Mouse (Mus musculus) adrenal gland, adult 8-10 months (tissue): Measurements from ENCODE around the gene Bhlha9. TPM values are rescaled to one million over a fixed set of nuclear protein-coding genes. Genes with fewer than 3 reads are reported as not detected.
"Not testable (repeated sequence)": the region's sequence is repeated elsewhere in the genome, so short reads cannot be mapped to it uniquely, and the experiment has no call there.

Experiments used
- DNase-seq: peaks from one replicate; pipeline ENCODE4 v3.0.0; 2022
- total RNA-seq, 4 experiments: library from RNA; stranded (reverse); gene quantifications; 2 replicates each; pipeline ENCODE4 v1.2.4; 2022

Bhlha9 gene
- total RNA-seq, 4 experiments from 2014 or later: not detected

- no peak for DNase-seq
These were observed 10.3 kb upstream of the Bhlha9 start for GRCm38 (mm10) chr11:76661790-76662468.

DNA sequence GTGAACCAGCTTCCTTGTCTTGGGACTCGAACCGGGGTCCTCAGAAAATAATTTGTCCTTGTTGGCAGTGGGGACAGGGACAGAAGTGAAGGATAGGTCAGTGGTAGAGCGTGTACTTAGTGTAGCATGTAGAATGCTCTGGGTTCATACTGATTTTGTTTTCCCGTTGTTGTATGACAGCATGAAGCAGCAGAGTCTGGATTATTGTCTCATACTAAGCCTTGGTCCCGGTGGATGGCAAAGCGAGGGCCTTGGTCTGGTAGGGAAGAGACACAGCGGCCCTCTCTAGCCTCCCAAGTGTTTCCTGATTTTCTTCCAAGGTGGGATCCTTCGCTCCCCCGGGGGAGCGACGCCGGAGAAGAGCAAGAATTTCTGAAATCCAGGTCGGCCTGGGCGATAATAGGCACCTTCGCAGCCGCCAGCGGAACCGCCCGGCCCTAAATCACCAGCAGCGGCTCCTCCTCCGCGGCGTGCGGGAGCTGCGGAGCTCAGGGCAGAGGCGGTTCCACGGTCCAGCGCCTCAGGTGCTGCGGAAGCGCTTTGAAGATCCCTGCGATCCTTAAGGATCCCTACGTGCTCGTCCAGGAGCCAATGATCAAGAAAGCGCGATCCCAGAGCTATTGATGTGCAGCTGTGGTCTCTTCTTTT lies 6.1 kb upstream of the Bhlha9 start:
- DNase-seq: no peak

- DNase-seq: no peak
These were observed 4.5 kb upstream of the Bhlha9 start for GRCm38 (mm10) chr11:76667807-76668206.

- DNase-seq: no peak
These were observed 503 bp downstream of the Bhlha9 start for GRCm38 (mm10) chr11:76672561-76673384.

GRCm38 (mm10) chr11:76674199-76674598 lies 1.9 kb downstream of the Bhlha9 start:
- no peak for DNase-seq

GRCm38 (mm10) chr11:76674704-76675103 lies 2.4 kb downstream of the Bhlha9 start:
- DNase-seq: no peak

DNA sequence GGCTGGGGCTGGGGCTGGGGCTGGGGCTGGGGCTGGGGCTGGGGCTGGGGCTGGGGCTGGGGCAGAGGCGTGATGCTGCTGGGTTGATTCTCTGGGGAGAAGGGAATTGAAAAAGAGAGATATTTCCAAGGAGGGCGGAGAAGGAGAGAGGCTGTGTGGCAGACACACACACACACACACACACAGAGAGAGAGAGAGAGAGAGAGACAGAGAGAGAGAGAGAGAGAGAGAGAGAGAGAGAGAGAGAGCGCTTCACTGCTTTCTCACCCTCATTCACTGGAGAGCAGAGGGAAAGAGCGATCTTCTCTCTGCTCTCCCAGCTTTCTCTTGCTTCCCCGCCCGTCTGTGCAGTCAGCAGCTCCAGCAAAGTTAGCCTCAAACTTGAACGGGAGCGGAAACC lies 7.2 kb downstream of the Bhlha9 start, which contains the start of gene Trarg1:
Gene Trarg1 (plus strand): TSS at position 301 of the 400 bp plus-strand sequence.
- DNase-seq: not testable (repeated sequence)

GRCm38 (mm10) chr11:76685604-76686003 lies 13.3 kb downstream of the Bhlha9 start:
- no peak for DNase-seq

- no peak for DNase-seq
These were observed 19.8 kb downstream of the Bhlha9 start for GRCm38 (mm10) chr11:76692096-76692495.

DNA sequence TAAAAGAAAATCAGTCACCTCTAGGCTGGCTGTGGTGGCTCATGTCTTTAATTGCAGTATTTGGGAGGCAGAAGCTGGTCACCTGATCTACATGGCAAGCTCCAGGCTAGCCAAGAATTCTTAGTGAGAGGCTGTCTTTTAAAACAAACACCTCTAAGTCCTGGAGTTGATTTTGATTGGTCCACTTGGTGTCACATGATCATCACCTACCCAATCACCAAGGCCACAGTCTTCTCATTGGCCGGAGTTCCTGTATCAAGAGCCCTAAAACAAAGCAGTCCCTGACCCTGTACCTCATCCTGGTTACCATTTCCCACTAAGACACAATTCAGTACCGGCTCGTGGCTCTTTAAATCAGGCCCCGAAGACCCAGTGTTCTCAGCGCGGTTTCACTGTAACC lies 23.5 kb downstream of the Bhlha9 start:
- no peak for DNase-seq

GRCm38 (mm10) chr11:76699626-76700025 lies 27.4 kb downstream of the Bhlha9 start:
- no peak for DNase-seq

DNA sequence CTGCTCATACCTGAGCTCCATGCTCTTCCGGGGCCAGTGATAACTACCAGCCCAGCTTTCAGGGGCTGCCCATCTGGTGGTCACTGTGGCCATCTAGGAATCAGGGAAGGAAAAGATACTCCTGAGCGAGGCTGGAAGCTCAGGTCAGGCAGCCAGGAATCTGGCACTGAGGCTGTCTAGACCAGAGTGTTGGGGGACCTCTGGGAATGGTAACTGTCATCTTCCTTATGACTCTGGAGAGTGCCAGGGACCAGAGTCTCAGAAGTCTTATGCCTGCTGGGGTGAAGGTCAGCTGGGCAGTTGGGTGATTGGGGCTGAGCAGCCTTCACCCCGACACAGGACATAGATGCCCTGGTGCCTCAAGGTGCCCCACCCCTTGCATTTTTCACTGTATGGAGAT lies 35.4 kb downstream of the Bhlha9 start:
- no peak for DNase-seq

GRCm38 (mm10) chr11:76708066-76708465 lies 35.8 kb downstream of the Bhlha9 start:
- DNase-seq: no peak

DNA sequence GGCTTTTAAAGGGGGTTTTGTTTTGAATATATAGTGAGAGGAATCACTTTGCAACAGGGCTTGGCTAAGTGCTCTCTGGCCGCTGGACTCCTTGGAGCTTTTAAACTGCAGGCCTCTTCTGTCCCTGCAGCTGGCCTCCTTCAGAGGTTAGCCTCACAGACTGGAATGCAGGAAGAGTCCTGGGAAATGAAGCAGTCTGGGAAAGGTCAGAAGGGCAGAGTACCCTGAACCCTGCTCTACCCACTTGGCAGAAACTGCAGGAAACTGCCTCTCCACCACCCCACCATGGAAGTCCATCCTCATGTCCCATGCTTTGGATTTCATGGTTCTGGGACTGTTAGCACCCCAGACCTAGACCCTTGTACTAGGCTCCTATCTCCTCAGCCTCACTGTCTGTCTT lies 36.6 kb downstream of the Bhlha9 start:
- no peak for DNase-seq

- peak; percentile 33 for DNase-seq
These were observed 37.6 kb downstream of the Bhlha9 start for GRCm38 (mm10) chr11:76709625-76710452.

GRCm38 (mm10) chr11:76717000-76717399 lies 44.7 kb downstream of the Bhlha9 start:
- DNase-seq: no peak

Other genes with a start within 250 kb of the Bhlha9 start
- gene Abr, start 50.2 kb upstream of the Bhlha9 start, total RNA-seq: 100 to 1,000 TPM in 2 of 4 experiments, 10 to 100 TPM in 2; 69.2 to 138 (median 95.9) TPM
- gene Trarg1, start 7.3 kb downstream of the Bhlha9 start, total RNA-seq: 10 to 100 TPM; 15.3 to 88.2 (median 29.8) TPM
- gene Gosr1, start 91.1 kb downstream of the Bhlha9 start, total RNA-seq: 10 to 100 TPM; 57.9 to 78.0 (median 74.5) TPM
- gene Cpd, start 174.5 kb downstream of the Bhlha9 start, total RNA-seq: 10 to 100 TPM; 35.5 to 54.1 (median 45.7) TPM
- gene Tmigd1, start 229.7 kb downstream of the Bhlha9 start, total RNA-seq: under 1 TPM; 0.34 to 0.66 (median 0.60) TPM